Mouse (Mus musculus) ovary, postnatal 14 days (tissue): Measurements from ENCODE around the gene 1110008P14Rik.
"Not testable (repeated sequence)": the region's sequence is repeated elsewhere in the genome, so short reads cannot be mapped to it uniquely, and the experiment has no call there.

ENCODE experiments used
- DNase-seq: peaks from one replicate; pipeline ENCODE4 v3.0.0; 2022; ENCODE audit warnings: low spot score

The 1110008P14Rik gene

GRCm38 (mm10) chr2:32362817-32363340 lies 18.9 kb downstream of the 1110008P14Rik start:
- peak; percentile 94 for DNase-seq

- DNase-seq = not testable (repeated sequence)
Measured at GRCm38 (mm10) chr2:32362274-32362673, 19.5 kb downstream of the 1110008P14Rik start.

- DNase-seq = no peak
Measured at GRCm38 (mm10) chr2:32361437-32361836, 20.3 kb downstream of the 1110008P14Rik start.

GRCm38 (mm10) chr2:32360741-32361140 lies 21.0 kb downstream of the 1110008P14Rik start:
- DNase-seq = no peak

GRCm38 (mm10) chr2:32358381-32358780 lies 23.4 kb downstream of the 1110008P14Rik start:
- DNase-seq = no peak

- no peak for DNase-seq
Measured at GRCm38 (mm10) chr2:32357710-32358109, 24.0 kb downstream of the 1110008P14Rik start.

- DNase-seq = no peak
Measured at GRCm38 (mm10) chr2:32356216-32356615, 25.5 kb downstream of the 1110008P14Rik start.

GRCm38 (mm10) chr2:32354336-32354895 lies 27.3 kb downstream of the 1110008P14Rik start:
- DNase-seq = no peak

- DNase-seq = no peak
Measured at GRCm38 (mm10) chr2:32353836-32354235, 27.9 kb downstream of the 1110008P14Rik start.

- DNase-seq = peak; percentile 94
Measured at GRCm38 (mm10) chr2:32353007-32353542, 28.7 kb downstream of the 1110008P14Rik start, which contains the start of gene Dnm1. Dnm1 (minus strand) TSS chr2:32353338.

- DNase-seq = no peak
Measured at GRCm38 (mm10) chr2:32352151-32353006, 29.4 kb downstream of the 1110008P14Rik start, which contains the start of gene Ciz1. Ciz1 (plus strand) TSS chr2:32352327.

- DNase-seq = no peak
Measured at GRCm38 (mm10) chr2:32351471-32351961, 30.2 kb downstream of the 1110008P14Rik start.

- DNase-seq = no peak
Measured at GRCm38 (mm10) chr2:32350471-32351051, 31.2 kb downstream of the 1110008P14Rik start.

- DNase-seq = no peak
Measured at GRCm38 (mm10) chr2:32349625-32350255, 32.0 kb downstream of the 1110008P14Rik start.

- no peak for DNase-seq
Measured at GRCm38 (mm10) chr2:32348311-32348710, 33.4 kb downstream of the 1110008P14Rik start.

GRCm38 (mm10) chr2:32347019-32347418 lies 34.7 kb downstream of the 1110008P14Rik start:
- no peak for DNase-seq

GRCm38 (mm10) chr2:32344598-32345321 lies 37.0 kb downstream of the 1110008P14Rik start:
- no peak for DNase-seq

- DNase-seq = no peak
Measured at GRCm38 (mm10) chr2:32344056-32344455, 37.7 kb downstream of the 1110008P14Rik start.

- DNase-seq = no peak
Measured at GRCm38 (mm10) chr2:32343351-32343671, 38.4 kb downstream of the 1110008P14Rik start.

- DNase-seq = no peak
Measured at GRCm38 (mm10) chr2:32342539-32343350, 39.0 kb downstream of the 1110008P14Rik start.
